Mouse (Mus musculus): ENCODE data around the gene Slc25a14. TPM values are rescaled to one million over a fixed set of nuclear protein-coding genes. Genes with fewer than 3 reads are reported as not detected.

Slc25a14 gene
- polyA plus RNA-seq, 1 experiment from 2014 or later, result 7.7 TPM

DNA sequence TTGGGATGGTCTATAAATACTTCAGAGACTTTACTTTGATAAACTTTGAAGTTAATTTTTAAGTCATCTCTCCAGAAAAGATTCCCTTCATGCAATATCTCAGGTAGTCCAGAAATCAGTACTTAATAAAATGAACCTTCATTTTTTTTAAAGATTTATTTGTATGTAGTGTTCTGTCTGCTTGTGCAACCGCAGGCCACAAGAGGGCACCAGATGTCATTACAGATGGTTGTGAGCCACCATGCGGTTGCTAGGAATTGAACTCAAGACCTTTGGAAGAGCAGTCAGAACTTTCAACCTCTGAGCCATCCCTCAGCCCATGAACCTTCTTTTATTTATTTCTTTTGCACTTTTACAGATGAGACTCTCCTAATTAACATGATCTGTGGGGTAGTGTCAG, 13.8 kb downstream of the Slc25a14 start:
- Histone ChIP-seq H3K9ac (ENCODE audit: low read length) (no peak overlapping the region), H3K27ac (ENCODE audit: low read length) (no peak overlapping the region), H3K4me1 (ENCODE audit: control insufficient read depth, insufficient read depth, low read length) (no peaks in the 10 kb centered on the region), H3K4me2 (ENCODE audit: low read depth, low read length) (no peak overlapping the region), H3K4me3 (ENCODE audit: low read length) (no peak overlapping the region), H3K27me3 (ENCODE audit: control insufficient read depth, insufficient read depth, low read length) (no peaks in the 10 kb centered on the region), H3K36me3 (ENCODE audit: control insufficient read depth, insufficient read depth) (no peaks in the 10 kb centered on the region), H3K9me3 (replicated peaks; ENCODE audit: control insufficient read depth, low read length) (no peaks in the 10 kb centered on the region)
- WGBS, result 59% methylated on average over 2 of the region's 2 CpGs
- ATAC-seq (replicated peaks; ENCODE audit: extremely low read depth, insufficient read depth, low FRiP score), result no peak

DNA sequence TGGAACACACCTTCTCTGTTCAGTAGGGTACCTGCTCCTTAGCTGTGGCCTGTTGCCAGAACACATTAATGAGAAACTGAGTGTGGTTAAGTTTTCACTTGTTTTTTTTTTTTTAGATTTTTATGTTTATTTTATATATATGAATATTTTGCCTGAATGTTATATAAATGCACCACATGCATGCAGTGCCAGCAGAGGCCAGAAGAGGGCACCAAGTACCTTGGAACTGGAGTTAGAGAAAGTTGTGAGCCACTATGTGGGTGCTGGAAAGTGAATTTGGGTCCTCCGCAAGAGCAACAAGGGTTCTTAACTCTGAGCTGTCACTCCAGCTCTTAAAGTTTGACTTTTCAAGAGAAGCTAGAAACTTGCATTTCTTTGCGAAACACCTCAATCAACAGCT, 20.9 kb downstream of the Slc25a14 start:
- WGBS, result 84% methylated on average over 2 of the region's 2 CpGs
- ATAC-seq (replicated peaks; ENCODE audit: extremely low read depth, insufficient read depth, low FRiP score), result no peak
- no peaks in the 10 kb centered on the region for H3K27me3 ChIP-seq (ENCODE audit: control insufficient read depth, insufficient read depth, low read length)

DNA sequence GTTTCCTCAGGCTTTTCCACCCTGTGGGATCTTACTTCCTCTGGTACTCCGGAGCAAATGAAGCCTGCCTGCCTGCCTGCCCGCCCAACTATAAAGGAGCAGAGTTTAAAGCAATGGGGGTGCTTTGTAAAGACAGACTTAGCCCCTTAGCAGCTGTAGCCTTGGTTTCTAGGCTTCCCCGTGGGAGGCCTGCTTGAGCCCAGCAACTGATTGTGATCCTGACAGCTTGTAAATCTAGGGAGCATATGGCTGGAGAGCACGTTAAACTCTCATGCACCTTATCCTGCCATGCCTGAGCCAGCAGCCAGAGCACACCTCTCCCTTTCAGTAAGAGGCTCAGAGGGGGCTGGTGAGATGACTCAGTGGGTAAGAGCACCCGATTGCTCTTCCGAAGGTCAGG, 43.6 kb downstream of the Slc25a14 start:
- H3K4me1 ChIP-seq (ENCODE audit: control insufficient read depth, insufficient read depth, low read length), result no peaks in the 10 kb centered on the region
- WGBS, result 49% methylated on average over 6 of the region's 6 CpGs
- H3K36me3 ChIP-seq (ENCODE audit: control insufficient read depth, insufficient read depth), result no peaks in the 10 kb centered on the region
- no peak overlapping the region for H3K9ac ChIP-seq (ENCODE audit: low read length)
- no peak overlapping the region for H3K4me2 ChIP-seq (ENCODE audit: low read depth, low read length)
- H3K27ac ChIP-seq (ENCODE audit: low read length), result no peak overlapping the region
- ATAC-seq (replicated peaks; ENCODE audit: extremely low read depth, insufficient read depth, low FRiP score), result no peak
- no peaks in the 10 kb centered on the region for H3K9me3 ChIP-seq (replicated peaks; ENCODE audit: control insufficient read depth, low read length)
- H3K27me3 ChIP-seq (ENCODE audit: control insufficient read depth, insufficient read depth, low read length), result no peaks in the 10 kb centered on the region
- no peak overlapping the region for H3K4me3 ChIP-seq (ENCODE audit: low read length)

More for the DNA sequence above, 20.9 kb downstream of the Slc25a14 start:
- Histone ChIP-seq H3K4me3 (ENCODE audit: low read length) (no peak overlapping the region), H3K9ac (ENCODE audit: low read length) (no peak overlapping the region), H3K36me3 (ENCODE audit: control insufficient read depth, insufficient read depth) (no peaks in the 10 kb centered on the region), H3K27ac (ENCODE audit: low read length) (no peak overlapping the region), H3K4me1 (ENCODE audit: control insufficient read depth, insufficient read depth, low read length) (no peaks in the 10 kb centered on the region), H3K4me2 (ENCODE audit: low read depth, low read length) (no peak overlapping the region), H3K9me3 (replicated peaks; ENCODE audit: control insufficient read depth, low read length) (no peaks in the 10 kb centered on the region)

DNA sequence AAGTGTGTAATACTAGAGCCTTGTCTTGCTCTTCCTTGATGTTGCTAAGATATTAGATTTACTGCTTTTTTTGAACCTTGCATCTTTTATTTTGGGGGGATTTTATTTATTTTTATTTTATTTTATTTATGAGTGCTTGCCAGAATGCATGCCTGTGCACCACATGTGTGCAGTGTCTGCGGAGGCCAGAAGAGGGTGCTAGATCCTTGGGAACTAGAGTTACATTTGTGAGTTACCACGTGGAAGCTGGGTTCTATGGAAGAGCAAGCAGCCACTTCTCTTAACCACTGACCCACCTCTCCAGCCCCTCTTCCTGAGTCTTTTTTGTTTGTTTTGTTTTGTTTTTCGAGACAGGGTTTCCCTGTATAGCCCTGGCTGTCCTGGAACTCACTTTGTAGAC, 46.4 kb downstream of the Slc25a14 start:
- WGBS, result 50% methylated on average over 3 of the region's 3 CpGs
- no peak for ATAC-seq (replicated peaks; ENCODE audit: extremely low read depth, insufficient read depth, low FRiP score)
- Histone ChIP-seq H3K4me3 (ENCODE audit: low read length) (no peak overlapping the region), H3K4me1 (ENCODE audit: control insufficient read depth, insufficient read depth, low read length) (no peaks in the 10 kb centered on the region), H3K27ac (ENCODE audit: low read length) (no peak overlapping the region), H3K9ac (ENCODE audit: low read length) (no peak overlapping the region), H3K4me2 (ENCODE audit: low read depth, low read length) (no peak overlapping the region), H3K36me3 (ENCODE audit: control insufficient read depth, insufficient read depth) (no peaks in the 10 kb centered on the region), H3K27me3 (ENCODE audit: control insufficient read depth, insufficient read depth, low read length) (no peaks in the 10 kb centered on the region), H3K9me3 (replicated peaks; ENCODE audit: control insufficient read depth, low read length) (no peaks in the 10 kb centered on the region)

DNA sequence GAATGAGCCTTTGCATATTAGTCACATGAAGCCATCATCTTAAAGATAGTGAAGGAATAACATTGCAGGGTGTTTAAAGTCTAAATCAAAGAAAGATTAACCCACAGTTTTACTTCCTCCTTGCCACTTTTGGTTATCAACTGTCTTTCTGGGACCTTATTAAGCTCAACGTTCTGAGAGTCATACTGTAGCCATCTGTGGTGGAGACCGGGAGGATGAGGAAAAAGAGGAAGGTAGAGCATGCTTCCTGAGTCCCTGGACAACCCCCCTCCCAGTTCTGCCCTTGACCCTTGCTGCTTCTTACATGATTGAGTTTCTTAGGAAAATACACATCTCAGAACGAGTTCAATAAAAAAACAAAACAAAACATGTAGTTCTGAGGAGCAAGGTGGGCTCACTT, 48.5 kb downstream of the Slc25a14 start:
- no peak for ATAC-seq (replicated peaks; ENCODE audit: extremely low read depth, insufficient read depth, low FRiP score)
- Histone ChIP-seq H3K9ac (ENCODE audit: low read length) (no peak overlapping the region), H3K4me3 (ENCODE audit: low read length) (no peak overlapping the region), H3K4me2 (ENCODE audit: low read depth, low read length) (no peak overlapping the region), H3K27me3 (ENCODE audit: control insufficient read depth, insufficient read depth, low read length) (no peaks in the 10 kb centered on the region), H3K36me3 (ENCODE audit: control insufficient read depth, insufficient read depth) (no peaks in the 10 kb centered on the region), H3K4me1 (ENCODE audit: control insufficient read depth, insufficient read depth, low read length) (no peaks in the 10 kb centered on the region), H3K9me3 (replicated peaks; ENCODE audit: control insufficient read depth, low read length) (no peaks in the 10 kb centered on the region), H3K27ac (ENCODE audit: low read length) (no peak overlapping the region)
- WGBS, result 52% methylated on average over 3 of the region's 3 CpGs

DNA sequence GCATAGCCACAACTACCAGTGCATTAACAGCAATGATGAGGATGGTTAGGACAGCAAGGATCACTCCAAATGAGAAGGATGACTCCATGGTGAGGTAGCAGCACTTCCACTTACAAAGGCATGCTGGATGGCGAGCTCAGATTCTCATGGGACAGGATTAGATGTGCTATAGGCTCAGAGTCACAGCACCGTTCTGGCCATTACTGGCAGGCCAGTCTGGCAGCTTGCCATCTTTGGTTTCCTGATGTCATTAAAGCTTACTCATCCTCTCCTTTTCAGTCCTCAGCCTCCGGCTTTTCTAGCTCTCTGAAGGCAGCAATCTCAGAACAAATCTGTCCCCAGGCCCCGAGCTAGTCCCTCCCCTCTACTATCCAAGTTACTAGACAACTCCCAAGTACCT, 51.0 kb downstream of the Slc25a14 start, which contains the start of gene Gpr119:
Gene Gpr119, minus strand, starts transcription at position 308 of the 400 bp plus-strand sequence.
- Histone ChIP-seq H3K9me3 (replicated peaks; ENCODE audit: control insufficient read depth, low read length) (no peaks in the 10 kb centered on the region), H3K36me3 (ENCODE audit: control insufficient read depth, insufficient read depth) (no peaks in the 10 kb centered on the region), H3K4me2 (ENCODE audit: low read depth, low read length) (no peak within 1 kb of the TSS), H3K4me1 (ENCODE audit: control insufficient read depth, insufficient read depth, low read length) (no peaks in the 10 kb centered on the region), H3K9ac (ENCODE audit: low read length) (no peak within 1 kb of the TSS), H3K27ac (ENCODE audit: low read length) (no peak within 1 kb of the TSS), H3K4me3 (ENCODE audit: low read length) (no peak within 1 kb of the TSS), H3K27me3 (ENCODE audit: control insufficient read depth, insufficient read depth, low read length) (no peaks in the 10 kb centered on the region)
- WGBS, result 37% methylated on average over 4 of the region's 4 CpGs
- ATAC-seq (replicated peaks; ENCODE audit: extremely low read depth, insufficient read depth, low FRiP score), result no peak

DNA sequence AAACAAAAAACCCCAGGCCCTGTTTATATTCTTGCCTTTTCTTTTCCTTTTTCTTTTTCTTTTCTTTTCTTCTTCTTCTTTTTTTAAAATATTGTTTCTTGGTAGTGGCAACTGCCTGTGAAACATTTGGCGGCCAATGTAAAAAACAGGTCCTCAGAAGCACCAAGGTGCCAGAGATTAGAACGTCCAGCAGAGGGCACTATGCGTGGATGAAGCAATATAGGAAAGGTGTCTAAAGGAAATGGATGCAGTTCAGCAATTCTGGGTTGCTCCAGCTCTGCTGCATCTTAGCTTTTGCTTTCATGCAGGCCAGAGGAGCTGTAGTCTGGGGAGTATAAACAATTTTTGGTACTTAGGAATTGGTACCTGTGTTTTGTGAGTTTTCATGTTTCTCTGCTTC, 60.2 kb downstream of the Slc25a14 start:
- H3K9ac ChIP-seq (ENCODE audit: low read length), result no peak overlapping the region
- ATAC-seq (replicated peaks; ENCODE audit: extremely low read depth, insufficient read depth, low FRiP score), result no peak
- H3K4me2 ChIP-seq (ENCODE audit: low read depth, low read length), result no peak overlapping the region
- H3K9me3 ChIP-seq (replicated peaks; ENCODE audit: control insufficient read depth, low read length), result no peaks in the 10 kb centered on the region
- H3K36me3 ChIP-seq (ENCODE audit: control insufficient read depth, insufficient read depth), result no peaks in the 10 kb centered on the region
- WGBS, result 14% methylated on average over 3 of the region's 3 CpGs
- H3K4me3 ChIP-seq (ENCODE audit: low read length), result no peak overlapping the region
- no peaks in the 10 kb centered on the region for H3K27me3 ChIP-seq (ENCODE audit: control insufficient read depth, insufficient read depth, low read length)
- H3K27ac ChIP-seq (ENCODE audit: low read length), result no peak overlapping the region
- H3K4me1 ChIP-seq (ENCODE audit: control insufficient read depth, insufficient read depth, low read length), result no peaks in the 10 kb centered on the region

DNA sequence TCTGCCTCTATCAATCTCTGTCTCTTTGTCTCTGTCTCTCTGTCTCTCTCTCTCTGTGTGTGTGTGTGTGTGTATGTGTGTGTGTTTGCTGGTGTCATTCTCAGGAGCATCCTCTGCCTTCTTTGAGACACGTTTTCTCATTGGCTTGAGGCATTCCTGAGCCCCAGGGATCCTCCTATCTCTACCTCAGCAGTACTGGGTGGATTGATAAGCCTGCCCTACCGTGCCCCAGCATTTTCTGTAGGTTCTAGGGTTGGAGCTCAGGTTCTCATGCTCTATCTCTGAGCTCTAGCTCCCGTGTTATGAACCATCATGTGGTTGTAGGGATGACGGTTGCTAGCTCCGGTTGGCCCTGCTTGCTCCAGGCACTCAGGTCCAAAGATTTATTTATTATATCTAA, 60.6 kb downstream of the Slc25a14 start:
- no peak overlapping the region for H3K9ac ChIP-seq (ENCODE audit: low read length)
- ATAC-seq (replicated peaks; ENCODE audit: extremely low read depth, insufficient read depth, low FRiP score), result no peak
- WGBS, result 55% methylated on average over 5 of the region's 5 CpGs
- H3K9me3 ChIP-seq (replicated peaks; ENCODE audit: control insufficient read depth, low read length), result no peaks in the 10 kb centered on the region
- H3K27me3 ChIP-seq (ENCODE audit: control insufficient read depth, insufficient read depth, low read length), result no peaks in the 10 kb centered on the region
- H3K36me3 ChIP-seq (ENCODE audit: control insufficient read depth, insufficient read depth), result no peaks in the 10 kb centered on the region
- no peak overlapping the region for H3K4me3 ChIP-seq (ENCODE audit: low read length)
- no peak overlapping the region for H3K4me2 ChIP-seq (ENCODE audit: low read depth, low read length)
- no peak overlapping the region for H3K27ac ChIP-seq (ENCODE audit: low read length)
- H3K4me1 ChIP-seq (ENCODE audit: control insufficient read depth, insufficient read depth, low read length), result no peaks in the 10 kb centered on the region

DNA sequence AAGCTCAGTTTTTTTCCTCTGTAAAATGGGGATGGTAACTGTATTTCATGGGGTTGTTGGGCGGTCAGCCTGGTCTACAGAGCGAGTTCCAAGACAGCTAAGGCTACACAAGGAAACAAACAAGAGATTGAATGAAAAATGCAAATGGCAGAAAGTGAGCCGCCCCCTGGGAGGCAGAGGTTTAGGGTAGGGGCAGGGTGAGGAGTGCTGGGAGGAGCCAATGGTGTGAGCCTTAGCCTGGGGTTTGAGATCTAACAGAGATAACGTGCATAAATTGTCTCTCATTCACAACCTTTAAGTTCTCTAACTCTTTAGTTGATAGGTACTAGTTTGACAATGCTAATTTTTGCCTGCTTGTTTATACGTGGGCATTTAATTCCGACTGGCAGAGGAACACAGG, 71.2 kb downstream of the Slc25a14 start:
- 16% methylated on average over 6 of the region's 6 CpGs for WGBS
- H3K9ac ChIP-seq (ENCODE audit: low read length), result no peak overlapping the region
- no peak overlapping the region for H3K27ac ChIP-seq (ENCODE audit: low read length)
- H3K4me2 ChIP-seq (ENCODE audit: low read depth, low read length), result peak overlapping the region; percentile 70
- ATAC-seq (replicated peaks; ENCODE audit: extremely low read depth, insufficient read depth, low FRiP score), result peak; percentile 37; the same call in 1 of the 2 replicates
- peaks cover 3% of the 10 kb centered on the region; the same call in 1 of the 2 replicates for H3K4me1 ChIP-seq (ENCODE audit: control insufficient read depth, insufficient read depth, low read length)
- peak overlapping the region; percentile 74 for H3K4me3 ChIP-seq (ENCODE audit: low read length)
- no peaks in the 10 kb centered on the region for H3K9me3 ChIP-seq (replicated peaks; ENCODE audit: control insufficient read depth, low read length)
- H3K27me3 ChIP-seq (ENCODE audit: control insufficient read depth, insufficient read depth, low read length), result no peaks in the 10 kb centered on the region
- no peaks in the 10 kb centered on the region for H3K36me3 ChIP-seq (ENCODE audit: control insufficient read depth, insufficient read depth)

All from heart, embryonic 16.5 days (tissue).